Mouse (Mus musculus) MEL (cell line): Measurements from ENCODE around the gene Col6a1.

Experiments
- CHD1 ChIP-seq: IDR thresholded peaks from 2 replicates; pipeline ENCODE4 v1.6.1; 2012; ENCODE audit warnings: low read depth, mild to moderate bottlenecking, inconsistent platforms, low read length, improper control_type of control experiment
- CTCF ChIP-seq, 3 experiments: IDR thresholded peaks in 2 of 3; conservative IDR thresholded peaks in 1 of 3; 2 replicates each; pipeline ENCODE4 v1.5.1; 2011 to 2012; ENCODE audit warnings: low read length in 3 of 3, low read depth in 2 of 3, mild to moderate bottlenecking in 2 of 3, improper control_type of control experiment in 1 of 3, inconsistent platforms in 1 of 3, mixed read lengths in 1 of 3, moderate library complexity in 1 of 3; ENCODE audit not compliant: control insufficient read depth in 1 of 3, insufficient read depth in 1 of 3, poor library complexity in 1 of 3, severe bottlenecking in 1 of 3
- E2F4 ChIP-seq: IDR thresholded peaks from 2 replicates; pipeline ENCODE4 v1.6.1; 2011; ENCODE audit warnings: low read depth, low read length, improper control_type of control experiment, borderline replicate concordance
- EP300 ChIP-seq, 2 experiments: IDR thresholded peaks; 2 replicates each; pipeline ENCODE4 v1.6.1; 2011; ENCODE audit warnings: improper control_type of control experiment in 2 of 2, low read length in 2 of 2, low read depth in 1 of 2, mild to moderate bottlenecking in 1 of 2
- MAZ ChIP-seq: IDR thresholded peaks from 2 replicates; pipeline ENCODE4 v1.6.1; 2012; ENCODE audit warnings: low read depth, mild to moderate bottlenecking, inconsistent platforms, low read length, improper control_type of control experiment
- MEF2A ChIP-seq: IDR thresholded peaks from 2 replicates; pipeline ENCODE4 v1.6.1; 2014; ENCODE audit warnings: low read depth, mild to moderate bottlenecking, inconsistent platforms, low read length, improper control_type of control experiment; ENCODE audit not compliant: poor library complexity, insufficient replicate concordance, severe bottlenecking; ENCODE audit errors: extremely low read depth
- POLR2A ChIP-seq, 2 experiments: IDR thresholded peaks; 2 replicates each; pipeline ENCODE4 v1.6.1; 2011 to 2012; ENCODE audit warnings: low read length in 2 of 2, mild to moderate bottlenecking in 2 of 2, control low read depth in 1 of 2, improper control_type of control experiment in 1 of 2, low read depth in 1 of 2, moderate library complexity in 1 of 2; ENCODE audit not compliant: control insufficient read depth in 1 of 2, insufficient read depth in 1 of 2, poor library complexity in 1 of 2
- SIN3A ChIP-seq: IDR thresholded peaks from 2 replicates; pipeline ENCODE4 v1.6.1; 2012; ENCODE audit warnings: low read length, improper control_type of control experiment, inconsistent platforms
- SMC3 ChIP-seq: IDR thresholded peaks from 2 replicates; pipeline ENCODE4 v1.6.1; 2011; ENCODE audit warnings: low read depth, low read length, improper control_type of control experiment
- TAL1 ChIP-seq: IDR thresholded peaks from 2 replicates; pipeline ENCODE4 v1.6.1; 2012; ENCODE audit warnings: mild to moderate bottlenecking, inconsistent platforms, low read length, moderate library complexity, mixed read lengths
- UBTF ChIP-seq: IDR thresholded peaks from 2 replicates; pipeline ENCODE4 v1.6.1; 2012; ENCODE audit warnings: low read depth, mild to moderate bottlenecking, inconsistent platforms, low read length, improper control_type of control experiment, moderate library complexity, borderline replicate concordance; ENCODE audit not compliant: insufficient read depth
- USF1 ChIP-seq: IDR thresholded peaks from 2 replicates; pipeline ENCODE4 v1.6.1; 2014; ENCODE audit warnings: low read depth, mild to moderate bottlenecking, inconsistent platforms, low read length, improper control_type of control experiment, moderate library complexity
- USF2 ChIP-seq, 2 experiments: IDR thresholded peaks; 2 replicates each; pipeline ENCODE4 v1.6.1; 2011 to 2012; ENCODE audit warnings: improper control_type of control experiment in 2 of 2, low read length in 2 of 2, borderline replicate concordance in 1 of 2, inconsistent platforms in 1 of 2, low read depth in 1 of 2, mild to moderate bottlenecking in 1 of 2; ENCODE audit not compliant: insufficient read depth in 1 of 2
- ZKSCAN1 ChIP-seq: IDR thresholded peaks from 2 replicates; pipeline ENCODE4 v1.6.1; 2012; ENCODE audit warnings: low read depth, mild to moderate bottlenecking, inconsistent platforms, low read length, improper control_type of control experiment, moderate library complexity

GRCm38 (mm10) chr10:76681882-76682281, 44.1 kb downstream of the Col6a1 start:
- no peak for TF ChIP-seq CTCF (IDR thresholded peaks at IDR 0.05 in 2 of 3, conservative IDR thresholded peaks at IDR 0.05 in 1 of 3; ENCODE audit: control insufficient read depth in 1 of 3, insufficient read depth in 1 of 3, low read depth in 2 of 3, low read length in 3 of 3, poor library complexity in 1 of 3, severe bottlenecking in 1 of 3)
- TF ChIP-seq SMC3, result no peak
- no peak for TF ChIP-seq EP300 (IDR thresholded peaks at IDR 0.05; ENCODE audit: low read depth in 1 of 2, low read length in 2 of 2)
- no peak for TF ChIP-seq ZKSCAN1
- TF ChIP-seq USF2 (IDR thresholded peaks at IDR 0.05; ENCODE audit: borderline replicate concordance in 1 of 2, insufficient read depth in 1 of 2, low read depth in 1 of 2, low read length in 2 of 2), result no peak
- TF ChIP-seq CHD1, result no peak
- TF ChIP-seq E2F4, result no peak
- TF ChIP-seq UBTF, result no peak
- TF ChIP-seq POLR2A (IDR thresholded peaks at IDR 0.05; ENCODE audit: control insufficient read depth in 1 of 2, insufficient read depth in 1 of 2, low read depth in 1 of 2, low read length in 2 of 2, poor library complexity in 1 of 2), result no peak
- TF ChIP-seq MAZ, result no peak
- TF ChIP-seq TAL1, result no peak
- TF ChIP-seq USF1, result no peak
- TF ChIP-seq MEF2A, result no peak
- no peak for TF ChIP-seq SIN3A
